Mouse (Mus musculus): ENCODE measurements around the gene Mum1. TPM values are rescaled to one million over a fixed set of nuclear protein-coding genes. Genes with fewer than 3 reads are reported as not detected.

Gene Mum1
- polyA plus RNA-seq (2017; shearing (Covaris generic)): 100 to 1,000 TPM; 117 to 134 TPM

DNA sequence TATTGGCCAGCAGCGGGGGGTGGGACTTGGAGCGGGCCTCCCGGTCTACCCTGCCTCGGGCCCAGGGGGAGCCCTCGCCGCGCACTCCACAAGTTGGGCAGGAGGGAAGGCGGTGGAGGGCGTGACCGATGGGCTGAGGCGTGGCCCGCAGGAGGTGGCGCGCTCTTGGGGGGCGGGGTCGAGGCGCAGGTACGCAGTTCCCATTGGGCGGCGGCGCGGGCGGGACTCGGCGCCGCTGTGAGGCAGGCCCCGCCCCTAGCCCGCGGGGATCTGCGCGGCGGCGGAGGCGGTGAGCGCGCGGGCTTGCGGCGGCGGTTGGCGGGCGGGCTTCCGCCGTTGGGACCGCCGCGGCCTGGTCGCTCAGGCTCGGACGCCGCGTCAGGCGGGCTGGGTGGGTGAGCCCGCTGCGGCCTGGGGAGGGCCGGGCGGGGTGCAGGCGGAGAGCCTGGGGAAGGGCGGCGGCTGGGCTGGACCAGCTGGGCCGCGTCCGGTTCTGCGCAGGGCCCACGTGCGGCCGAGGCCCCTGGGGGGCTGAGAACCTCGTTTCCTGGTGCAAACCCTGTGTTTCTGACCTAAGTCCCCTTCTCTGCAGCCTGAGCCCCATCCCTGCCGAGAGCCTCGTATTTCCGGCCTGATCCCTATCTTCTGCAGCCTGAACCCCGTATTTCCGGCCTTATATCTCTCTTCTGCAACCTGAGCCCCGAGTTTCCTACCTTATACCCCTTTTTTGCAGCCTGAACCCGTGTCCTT is at the start of gene Mum1:
TSS of gene Mum1 (plus strand) at position 19 of the 750 bp plus-strand sequence.

DNA sequence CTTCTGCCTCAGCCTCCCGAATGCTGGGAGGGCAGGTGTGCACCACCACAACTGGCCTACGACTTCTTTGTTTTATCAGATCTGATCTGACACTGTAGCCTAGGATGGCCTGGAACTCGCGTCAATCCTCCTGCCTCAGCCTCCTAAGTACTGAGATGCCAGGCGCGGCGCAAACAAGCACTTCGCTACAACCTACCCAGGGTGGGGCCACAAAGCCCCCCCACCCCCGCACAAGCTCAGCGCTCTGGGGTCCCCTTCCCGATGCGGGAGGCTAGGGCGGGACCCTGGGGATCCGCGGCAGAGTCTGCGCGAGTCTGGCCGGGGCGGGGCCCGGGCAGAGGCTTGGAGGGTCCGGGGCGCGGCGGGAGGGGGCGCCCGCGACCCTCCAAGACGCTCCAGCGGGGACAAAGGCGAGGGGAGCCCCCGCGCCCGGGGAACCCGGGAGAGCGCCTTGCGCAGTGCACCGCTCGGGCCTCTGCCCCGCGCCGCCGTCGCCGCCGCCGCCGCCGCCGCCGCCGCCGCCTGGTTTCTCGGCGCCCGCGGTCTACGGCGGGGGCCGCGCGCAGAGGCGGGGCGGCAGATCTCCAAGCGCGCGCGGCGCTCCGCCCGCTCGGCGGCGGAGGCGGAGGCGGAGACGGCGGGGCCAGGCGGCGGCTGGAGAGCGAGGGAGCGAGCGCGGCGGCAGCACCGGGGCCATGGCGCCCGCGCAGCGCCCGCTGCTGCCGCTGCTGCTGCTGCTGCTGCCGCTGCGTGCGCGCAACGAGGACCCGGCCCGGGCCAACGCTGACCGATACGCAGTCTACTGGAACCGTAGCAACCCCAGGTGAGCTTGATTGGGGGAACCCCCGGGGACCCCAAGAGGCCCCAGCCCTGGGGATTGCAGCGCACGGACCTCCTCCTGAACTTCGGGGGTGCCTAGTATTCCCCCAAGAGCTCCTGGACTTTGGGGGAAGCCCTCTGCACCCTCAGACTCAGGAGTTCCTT is 46.9 kb upstream of the Mum1 start, which contains the start of gene Efna2:
TSS of gene Efna2 (plus strand) at position 415 of the 984 bp plus-strand sequence.

DNA sequence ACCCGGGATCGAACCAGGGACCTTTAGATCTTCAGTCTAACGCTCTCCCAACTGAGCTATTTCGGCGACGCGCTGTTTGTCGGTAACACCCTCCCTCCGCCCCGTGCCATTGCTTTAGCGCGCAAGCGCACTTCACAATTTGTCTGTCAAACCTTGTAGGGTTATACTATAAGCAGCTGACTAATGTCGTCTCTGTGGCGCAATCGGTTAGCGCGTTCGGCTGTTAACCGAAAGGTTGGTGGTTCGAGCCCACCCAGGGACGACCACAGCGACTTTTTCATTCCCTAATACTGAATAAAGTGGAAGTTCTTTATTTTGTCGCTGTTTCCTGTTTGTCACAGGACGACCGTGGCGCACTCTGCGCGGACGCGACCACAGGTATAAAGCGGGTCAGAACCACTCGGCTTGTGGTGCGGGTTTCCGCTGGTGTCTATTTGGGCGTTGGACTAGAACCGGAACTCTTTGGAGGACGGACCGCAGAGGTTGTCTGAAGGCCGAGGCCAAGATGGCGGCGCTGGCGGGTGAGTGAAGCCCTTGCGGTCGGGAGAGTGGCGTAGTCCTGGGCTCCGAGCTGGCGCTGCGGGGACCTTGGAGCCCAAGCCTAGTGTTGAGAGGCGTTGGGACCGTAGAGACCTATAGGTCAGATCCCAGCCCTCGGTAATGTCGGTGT is 22.9 kb downstream of the Mum1 start, which contains the start of gene Ndufs7:
TSS of gene Ndufs7 (plus strand) at position 151 of the 670 bp plus-strand sequence.

DNA sequence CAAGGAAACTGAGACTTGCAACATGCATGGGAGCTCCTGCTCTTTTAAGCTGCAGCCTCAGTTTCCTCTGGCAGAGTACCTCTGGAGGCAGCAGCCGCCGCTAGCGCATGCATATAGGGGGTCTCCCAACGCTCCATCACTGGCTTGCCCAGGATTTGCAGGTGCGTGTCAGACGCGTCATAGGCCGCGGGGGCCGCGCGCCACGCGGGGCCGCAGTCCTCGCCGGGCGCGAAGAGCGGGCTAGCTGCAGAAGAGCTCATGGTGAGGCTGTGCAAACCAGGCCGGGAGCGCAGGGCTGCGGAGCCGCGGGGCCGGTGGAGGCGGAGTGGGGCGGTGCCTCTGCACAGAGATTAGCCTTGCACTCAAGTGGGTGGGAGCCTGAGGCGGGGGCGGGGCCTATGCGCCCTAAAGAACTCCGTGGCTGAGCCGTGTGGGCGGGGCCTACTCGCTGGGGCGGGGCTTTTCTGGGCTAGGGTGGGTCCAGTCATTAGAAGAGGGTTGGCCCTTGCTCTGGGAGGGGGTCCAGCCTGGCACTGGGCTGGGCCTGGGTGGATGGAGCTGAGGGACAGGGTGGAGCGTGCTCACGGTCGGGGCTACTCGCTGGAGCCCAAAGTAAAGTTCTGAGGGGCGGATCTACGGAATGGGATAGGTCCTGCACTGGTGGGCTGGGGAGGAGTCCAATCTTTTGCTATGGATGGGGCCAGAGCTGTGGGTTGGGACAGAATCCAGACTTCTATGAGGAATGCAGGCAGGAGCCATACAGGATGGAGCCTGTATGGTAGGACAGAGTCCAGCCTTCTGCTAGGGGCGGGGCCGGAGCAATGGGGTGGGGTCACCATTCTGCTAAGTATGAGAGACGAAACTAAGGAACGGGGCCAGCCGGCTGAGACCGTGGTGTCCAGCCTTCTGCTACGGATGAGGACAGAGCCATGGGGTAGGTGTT is 34.7 kb downstream of the Mum1 start, which contains the start of the genes Gamt and Dazap1:
TSS of gene Gamt (minus strand) at position 371 of the 943 bp plus-strand sequence.
TSS of gene Dazap1 (plus strand) at position 845 of the 943 bp plus-strand sequence.

DNA sequence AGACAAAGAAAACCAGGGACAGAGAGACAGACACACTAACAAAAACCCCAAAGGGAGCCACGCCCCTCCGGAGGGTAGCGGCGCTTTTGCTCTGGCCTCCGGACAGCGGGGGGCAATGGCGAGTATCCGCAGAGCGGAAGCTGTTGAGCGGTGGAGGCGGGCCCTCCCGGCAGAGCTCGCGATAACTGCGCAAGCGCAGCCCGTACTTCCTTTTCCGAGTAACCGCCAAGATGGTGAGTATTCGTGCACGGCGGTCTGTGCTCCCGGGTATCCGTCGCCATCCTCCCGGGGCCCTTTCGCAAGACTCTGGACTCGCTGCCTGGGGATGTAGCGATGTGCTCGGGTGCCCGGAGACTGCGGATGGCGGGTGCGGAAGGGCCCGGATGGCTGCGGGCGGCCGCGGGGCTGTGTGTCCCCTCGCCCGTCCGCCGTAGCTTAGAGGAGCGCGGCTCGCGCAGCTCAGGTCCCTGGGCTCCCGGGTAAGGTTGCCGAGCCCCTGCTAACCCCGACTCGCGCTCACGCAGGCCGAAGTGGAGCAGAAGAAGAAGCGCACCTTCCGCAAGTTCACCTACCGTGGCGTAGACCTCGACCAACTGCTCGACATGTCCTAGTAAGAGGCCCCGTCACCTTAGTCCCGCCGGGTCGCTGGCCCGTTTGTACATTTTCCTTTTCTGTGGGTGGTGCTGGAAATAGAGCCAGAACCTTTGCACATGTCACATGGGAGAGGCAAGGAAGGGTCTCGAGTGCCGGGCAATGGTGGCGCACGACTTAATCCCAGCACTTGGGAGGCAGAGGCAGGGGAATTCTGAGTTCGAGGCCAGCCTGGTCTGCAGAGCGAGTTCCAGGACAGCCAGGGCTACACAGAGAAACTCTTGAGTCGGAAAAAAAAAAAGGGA is 66.3 kb downstream of the Mum1 start, which contains the start of gene Rps15:
TSS of gene Rps15 (plus strand) at position 203 of the 896 bp plus-strand sequence.

Other genes with a start within 250 kb of the Mum1 start
- 10 to 100 TPM; 22.6 to 30.0 TPM for gene Tmem259, start 242.1 kb upstream of the Mum1 start, polyA plus RNA-seq (2017; shearing (Covaris generic))
- gene Cnn2, start 237.8 kb upstream of the Mum1 start, polyA plus RNA-seq (2017; shearing (Covaris generic)): 100 to 1,000 TPM; 843 to 967 TPM
- gene Abca7, start 229.9 kb upstream of the Mum1 start, polyA plus RNA-seq (2017; shearing (Covaris generic)): 10 to 100 TPM; 49.6 to 55.9 TPM
- 100 to 1,000 TPM; 728 to 884 TPM for gene Arhgap45, start 209.8 kb upstream of the Mum1 start, polyA plus RNA-seq (2017; shearing (Covaris generic))
- gene Polr2e, start 186.6 kb upstream of the Mum1 start, polyA plus RNA-seq (2017; shearing (Covaris generic)): 100 to 1,000 TPM; 196 TPM
- gene Gpx4, start 179.3 kb upstream of the Mum1 start, polyA plus RNA-seq (2017; shearing (Covaris generic)): 100 to 1,000 TPM; 386 to 437 TPM
- 10 to 100 TPM; 60.6 to 60.7 TPM for gene Sbno2, start 120.9 kb upstream of the Mum1 start, polyA plus RNA-seq (2017; shearing (Covaris generic))
- gene Stk11, start 110.6 kb upstream of the Mum1 start, polyA plus RNA-seq (2017; shearing (Covaris generic)): 10 to 100 TPM; 27.4 to 49.1 TPM
- 100 to 1,000 TPM; 349 to 389 TPM for gene Atp5d, start 87.8 kb upstream of the Mum1 start, polyA plus RNA-seq (2017; shearing (Covaris generic))
- 1 to 10 TPM; 2.3 to 2.4 TPM for gene Cbarp, start 85.6 kb upstream of the Mum1 start, polyA plus RNA-seq (2017; shearing (Covaris generic))
- gene Midn, start 78.2 kb upstream of the Mum1 start, polyA plus RNA-seq (2017; shearing (Covaris generic)): 1 to 10 TPM; 5.0 to 9.6 TPM
- gene Cirbp, start 60.4 kb upstream of the Mum1 start, polyA plus RNA-seq (2017; shearing (Covaris generic)): 100 to 1,000 TPM; 177 to 200 TPM
- gene 1600002K03Rik, start 53.5 kb upstream of the Mum1 start, polyA plus RNA-seq (2017; shearing (Covaris generic)): 10 to 100 TPM; 21.4 to 25.0 TPM
- gene Efna2, start 47.0 kb upstream of the Mum1 start, polyA plus RNA-seq (2017; shearing (Covaris generic)): under 1 TPM; 0.27 to 0.99 TPM
- 100 to 1,000 TPM; 244 to 267 TPM for gene Ndufs7, start 22.7 kb downstream of the Mum1 start, polyA plus RNA-seq (2017; shearing (Covaris generic))
- under 1 TPM in 1 of 2 experiments, not detected in 1; 0.99 TPM for gene Gamt, start 34.6 kb downstream of the Mum1 start, polyA plus RNA-seq (2017; shearing (Covaris generic))
- gene Dazap1, start 35.1 kb downstream of the Mum1 start, polyA plus RNA-seq (2017; shearing (Covaris generic)): 10 to 100 TPM; 78.7 to 80.6 TPM
- 100 to 1,000 TPM; 686 to 721 TPM for gene Rps15, start 66.0 kb downstream of the Mum1 start, polyA plus RNA-seq (2017; shearing (Covaris generic))
- under 1 TPM; 0.14 to 0.56 TPM for gene Apc2, start 69.5 kb downstream of the Mum1 start, polyA plus RNA-seq (2017; shearing (Covaris generic))
- 10 to 100 TPM; 67.3 to 70.0 TPM for gene 2310011J03Rik, start 94.1 kb downstream of the Mum1 start, polyA plus RNA-seq (2017; shearing (Covaris generic))
- 10 to 100 TPM; 20.4 to 20.8 TPM for gene Pcsk4, start 103.1 kb downstream of the Mum1 start, polyA plus RNA-seq (2017; shearing (Covaris generic))
- 1 to 10 TPM in 1 of 2 experiments, under 1 TPM in 1; 0.18 to 1.7 TPM for gene Reep6, start 103.5 kb downstream of the Mum1 start, polyA plus RNA-seq (2017; shearing (Covaris generic))
- gene Adamtsl5, start 122.0 kb downstream of the Mum1 start, polyA plus RNA-seq (2017; shearing (Covaris generic)): under 1 TPM; 0.46 to 0.95 TPM
- not detected for gene Plk5, start 130.0 kb downstream of the Mum1 start, polyA plus RNA-seq (2017; shearing (Covaris generic))
- gene Mex3d, start 161.2 kb downstream of the Mum1 start, polyA plus RNA-seq (2017; shearing (Covaris generic)): 1 to 10 TPM; 6.6 to 7.5 TPM
- 100 to 1,000 TPM; 174 to 191 TPM for gene Mbd3, start 173.1 kb downstream of the Mum1 start, polyA plus RNA-seq (2017; shearing (Covaris generic))
- 100 to 1,000 TPM; 185 to 241 TPM for gene Uqcr11, start 180.4 kb downstream of the Mum1 start, polyA plus RNA-seq (2017; shearing (Covaris generic))
- 100 to 1,000 TPM; 105 to 121 TPM for gene Tcf3, start 207.2 kb downstream of the Mum1 start, polyA plus RNA-seq (2017; shearing (Covaris generic))

Data from inflammation-experienced regulatory T-cells (primary cell).